Mouse (Mus musculus): Measurements from ENCODE around the gene Gm10424. TPM values are rescaled to one million over a fixed set of nuclear protein-coding genes. Genes with fewer than 3 reads are reported as not detected.

Gene Gm10424
- polyA plus RNA-seq (2012; rRNA removed; ENCODE audit: low replicate concordance): not detected in 2 replicates

GRCm38 (mm10) chr5:95272668-95273067 is at the start of gene Gm10424:
Gene Gm10424, minus strand, starts transcription at chr5:95272768.

GRCm38 (mm10) chr5:95305611-95306010 is 33.0 kb upstream of the Gm10424 start, which contains the start of gene Gm3259:
Gene Gm3259, plus strand, starts transcription at chr5:95305911.

Other genes with a start within 250 kb of the Gm10424 start
- gene Gm7942, start 165.8 kb downstream of the Gm10424 start, polyA plus RNA-seq (2012; rRNA removed; ENCODE audit: low replicate concordance): not detected in 2 replicates
- not detected in 2 replicates for gene Gm16513, start 90.1 kb downstream of the Gm10424 start, polyA plus RNA-seq (2012; rRNA removed; ENCODE audit: low replicate concordance)
- gene Gm3259, start 33.1 kb upstream of the Gm10424 start, polyA plus RNA-seq (2012; rRNA removed; ENCODE audit: low replicate concordance): not detected in 2 replicates
- gene D5Ertd577e, start 184.0 kb upstream of the Gm10424 start, polyA plus RNA-seq (2012; rRNA removed; ENCODE audit: low replicate concordance): not detected in 2 replicates
- gene Gm3286, start 238.0 kb upstream of the Gm10424 start, polyA plus RNA-seq (2012; rRNA removed; ENCODE audit: low replicate concordance): not detected in 2 replicates